Mouse (Mus musculus) layer of hippocampus, postnatal 10 days (tissue): Measurements from ENCODE around the gene Ap1m1. TPM values are rescaled to one million over a fixed set of nuclear protein-coding genes. Genes with fewer than 3 reads are reported as not detected.

Experiments
- DNase-seq, 2 experiments: peaks; one replicate each; pipeline ENCODE4 v3.0.0; 2021; ENCODE audit warnings: low spot score in 2 of 2
- total RNA-seq, 2 experiments: library from RNA; stranded (reverse); gene quantifications; 2 replicates each; pipeline ENCODE4 v1.2.3; 2021

Gene Ap1m1
- total RNA-seq, 2 experiments from 2014 or later = 108 to 109 TPM

DNA sequence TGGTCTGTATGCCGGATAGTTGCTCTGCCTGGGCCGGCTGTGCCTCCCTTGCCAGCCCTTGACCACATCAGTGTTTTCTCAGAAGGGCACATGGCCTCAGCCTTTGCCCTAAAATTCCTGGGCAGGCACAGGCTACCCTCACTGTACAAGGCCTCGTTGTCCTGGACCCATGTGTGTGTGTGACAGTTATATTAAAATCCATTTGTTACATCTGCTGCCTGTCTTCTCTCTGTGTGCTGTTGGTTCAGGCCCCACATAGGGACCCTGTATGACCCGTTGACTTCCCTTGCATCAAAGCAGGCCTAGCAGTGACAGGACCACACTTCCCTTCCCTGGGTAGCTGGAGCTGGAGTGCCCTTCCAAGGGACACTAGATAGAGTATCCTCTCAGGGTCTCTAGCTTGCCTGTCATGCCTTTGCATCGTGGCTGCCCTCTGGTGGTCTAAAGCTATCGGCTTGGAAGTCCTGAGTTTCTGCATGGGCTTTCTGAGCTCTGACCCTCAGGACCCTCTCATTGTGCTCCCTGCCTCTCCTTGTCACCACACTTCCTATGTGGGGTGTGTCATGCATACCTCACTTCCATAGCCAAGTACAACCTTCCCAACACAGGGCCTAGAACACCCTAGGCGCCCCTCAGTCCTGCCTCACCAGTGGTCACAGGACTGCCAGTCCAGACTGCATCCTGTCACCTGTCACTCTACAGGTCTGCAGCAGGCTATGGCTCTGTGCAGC is 17.5 kb downstream of the Ap1m1 start:
- DNase-seq = peak; percentile 58 to 67

GRCm38 (mm10) chr8:72257902-72258238 is 18.1 kb downstream of the Ap1m1 start:
- no peak for DNase-seq

DNA sequence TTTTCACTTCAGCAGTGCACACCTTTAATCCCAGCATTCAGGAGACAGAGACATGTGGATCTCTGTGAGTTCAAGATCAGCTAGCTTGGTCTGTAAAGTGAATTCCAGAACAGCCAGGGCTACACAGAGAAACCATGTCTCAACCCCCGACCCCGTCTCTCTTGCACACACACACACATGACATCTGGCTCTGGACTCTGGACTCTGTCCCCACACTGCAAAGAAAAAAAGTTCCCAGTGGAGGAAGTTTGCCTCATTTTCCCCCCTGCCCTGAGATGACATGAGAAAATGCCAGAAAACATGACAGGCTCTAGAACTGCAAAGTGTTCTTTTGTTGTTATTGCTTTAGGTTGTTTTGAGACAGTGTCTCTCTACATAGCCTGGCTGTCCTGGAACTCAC is 20.0 kb downstream of the Ap1m1 start:
- no peak for DNase-seq

- DNase-seq = no peak
Measured at GRCm38 (mm10) chr8:72260585-72260984, 20.8 kb downstream of the Ap1m1 start.

GRCm38 (mm10) chr8:72261019-72261418 is 21.2 kb downstream of the Ap1m1 start:
- peak; percentile 38 to 41 for DNase-seq

- no peak for DNase-seq
Measured at GRCm38 (mm10) chr8:72261431-72261830, 21.6 kb downstream of the Ap1m1 start.

GRCm38 (mm10) chr8:72261872-72262271 is 22.1 kb downstream of the Ap1m1 start:
- DNase-seq = no peak

DNA sequence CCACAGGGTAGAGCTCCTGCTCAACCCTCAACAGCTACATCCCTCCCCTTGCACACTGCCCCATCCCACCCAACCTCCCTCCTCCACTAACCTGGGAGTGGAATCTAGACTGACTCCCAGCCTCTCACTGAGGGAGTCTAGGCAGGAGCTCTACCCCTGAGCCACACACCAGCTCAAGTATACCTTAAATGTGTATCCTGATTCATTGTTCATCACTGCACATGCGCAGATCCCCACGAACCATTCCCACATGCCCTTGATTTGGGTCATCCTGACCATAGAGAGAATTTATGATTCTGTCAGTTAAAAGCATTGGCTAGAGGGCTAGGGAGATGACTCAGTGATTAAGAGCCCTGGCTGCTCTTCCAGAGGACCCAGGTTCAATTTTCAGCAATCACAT is 22.9 kb downstream of the Ap1m1 start:
- no peak for DNase-seq

DNA sequence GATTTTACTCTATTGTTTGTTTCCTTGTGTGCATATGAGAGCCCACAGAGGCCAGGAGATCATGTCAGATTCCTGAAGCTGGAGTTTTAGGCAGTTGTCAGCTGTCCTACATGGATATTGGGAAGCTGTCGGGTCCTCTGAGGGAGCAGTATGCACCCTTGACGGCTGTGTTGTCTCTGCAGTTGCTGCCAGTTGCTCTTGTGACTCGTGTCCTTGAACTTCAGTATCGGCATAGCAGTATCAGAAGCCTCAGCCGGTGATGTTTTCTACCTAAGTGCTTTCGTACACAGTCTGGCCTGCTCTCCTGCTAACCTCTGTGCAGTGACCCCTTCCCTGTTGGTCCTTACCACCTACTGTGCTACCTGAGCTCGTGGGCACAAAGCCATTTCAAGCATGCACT is 23.6 kb downstream of the Ap1m1 start:
- DNase-seq = no peak

GRCm38 (mm10) chr8:72265342-72265741 is 25.5 kb downstream of the Ap1m1 start:
- DNase-seq = no peak

DNA sequence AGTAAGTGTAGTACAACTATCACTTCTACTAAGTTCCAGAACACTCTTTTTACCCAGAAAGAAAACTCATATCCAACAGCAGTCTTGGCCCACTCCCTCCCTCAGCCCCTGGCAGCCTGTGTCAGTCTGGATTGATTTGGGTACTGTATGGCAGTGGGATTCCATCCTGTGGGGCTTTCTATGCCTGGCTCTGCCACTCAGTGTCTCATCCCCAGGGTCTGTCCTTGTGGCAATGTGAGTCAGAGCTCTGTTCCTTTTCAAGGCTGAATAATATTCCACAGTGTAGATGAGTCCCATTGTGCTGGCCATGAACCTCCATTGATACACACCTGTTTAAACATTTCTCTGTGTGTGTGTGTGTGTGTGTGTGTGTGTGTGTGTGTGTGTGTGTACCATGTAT is 26.9 kb downstream of the Ap1m1 start:
- DNase-seq = no peak

GRCm38 (mm10) chr8:72267106-72267505 is 27.3 kb downstream of the Ap1m1 start:
- no peak for DNase-seq

DNA sequence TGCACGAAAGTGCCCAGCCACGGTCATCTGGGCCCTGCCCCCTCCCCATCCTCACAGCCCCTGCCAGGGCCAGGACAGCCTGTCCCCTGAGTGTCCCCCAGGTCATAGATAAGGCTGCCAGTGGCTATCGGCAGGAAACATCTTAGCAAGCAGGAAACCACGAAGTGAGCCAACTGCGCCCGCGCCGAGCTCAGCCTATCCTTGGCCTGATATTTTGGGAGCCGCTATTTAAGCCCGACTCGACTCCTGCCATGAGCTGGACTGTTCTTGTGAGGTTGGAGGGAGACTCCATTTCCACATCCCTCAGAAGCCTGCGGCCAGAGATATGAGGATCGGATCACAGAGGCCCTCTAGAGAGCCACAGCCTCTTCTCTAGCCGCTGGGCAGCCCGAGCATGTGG is 28.5 kb downstream of the Ap1m1 start:
- DNase-seq = peak in 1 of 2 experiments; percentile 25

DNA sequence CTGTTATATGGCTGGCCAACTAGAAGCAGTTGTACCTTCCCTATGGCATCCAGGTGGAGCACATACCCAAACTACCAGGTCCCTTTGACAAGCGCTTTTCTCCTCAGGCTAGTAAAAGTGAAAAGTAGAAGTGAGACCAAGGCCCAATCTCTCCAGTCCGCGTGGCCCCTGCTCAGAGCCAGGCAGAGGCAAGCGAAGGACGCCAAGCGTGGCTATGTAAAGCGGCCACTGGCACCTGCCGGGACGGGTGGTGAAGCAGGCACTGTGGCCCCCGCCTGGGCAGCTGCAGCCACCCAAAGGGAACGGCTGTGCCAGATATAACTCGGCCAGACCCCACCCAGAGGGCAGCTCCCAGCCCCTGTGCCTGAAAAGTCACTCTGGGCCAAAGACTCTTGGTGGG is 30.8 kb downstream of the Ap1m1 start:
- DNase-seq = no peak

DNA sequence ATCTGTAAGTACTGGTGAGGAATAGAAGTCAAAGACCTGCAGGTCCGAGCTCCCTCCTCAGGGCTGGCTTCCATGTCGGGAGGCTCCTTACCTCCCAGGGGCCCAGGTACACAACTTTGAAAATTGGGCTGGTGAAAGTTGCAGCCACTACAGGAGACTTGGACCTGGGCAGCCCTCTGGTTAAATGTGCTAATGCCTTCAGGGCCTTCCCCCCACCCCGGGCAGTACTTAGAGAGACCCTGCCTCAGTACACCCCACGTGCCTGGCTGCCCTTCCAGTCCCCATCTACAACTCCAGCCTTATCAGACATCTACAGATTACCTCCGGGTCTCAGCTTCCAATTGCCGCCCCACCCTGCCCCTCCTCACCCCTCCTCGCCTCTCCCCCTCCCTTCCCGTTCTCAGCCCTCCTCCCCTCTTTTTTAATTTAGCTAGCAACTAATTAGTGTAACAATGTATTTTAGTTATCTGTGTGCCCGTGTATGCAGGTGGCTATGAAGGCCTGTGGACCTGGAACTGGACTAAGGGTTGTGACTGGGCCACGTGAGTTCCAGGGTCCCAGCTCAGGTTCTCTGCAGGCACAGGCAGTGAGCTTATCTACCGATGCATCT is 31.3 kb downstream of the Ap1m1 start:
- DNase-seq = no peak

DNA sequence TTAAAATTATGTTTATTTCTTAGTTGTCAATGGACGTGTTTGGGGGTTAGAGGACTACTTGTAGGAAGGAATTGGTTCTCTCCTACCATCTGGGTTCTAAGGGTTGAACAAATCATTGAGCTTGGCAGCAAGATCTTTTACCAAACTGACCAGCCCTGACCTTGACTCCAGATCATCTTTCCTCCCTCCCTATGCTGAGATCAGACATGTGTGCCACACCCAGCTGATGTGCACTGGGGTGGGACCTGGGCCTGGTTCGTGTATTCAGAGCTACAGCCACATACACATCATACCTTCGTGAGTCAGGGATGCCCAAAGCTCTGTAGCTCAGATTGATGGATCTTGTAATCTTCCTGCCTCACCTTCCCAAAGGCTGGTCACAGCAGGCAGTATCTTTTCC is 31.9 kb downstream of the Ap1m1 start:
- no peak for DNase-seq

GRCm38 (mm10) chr8:72272361-72272760 is 32.5 kb downstream of the Ap1m1 start:
- peak; percentile 65 to 75 for DNase-seq

DNA sequence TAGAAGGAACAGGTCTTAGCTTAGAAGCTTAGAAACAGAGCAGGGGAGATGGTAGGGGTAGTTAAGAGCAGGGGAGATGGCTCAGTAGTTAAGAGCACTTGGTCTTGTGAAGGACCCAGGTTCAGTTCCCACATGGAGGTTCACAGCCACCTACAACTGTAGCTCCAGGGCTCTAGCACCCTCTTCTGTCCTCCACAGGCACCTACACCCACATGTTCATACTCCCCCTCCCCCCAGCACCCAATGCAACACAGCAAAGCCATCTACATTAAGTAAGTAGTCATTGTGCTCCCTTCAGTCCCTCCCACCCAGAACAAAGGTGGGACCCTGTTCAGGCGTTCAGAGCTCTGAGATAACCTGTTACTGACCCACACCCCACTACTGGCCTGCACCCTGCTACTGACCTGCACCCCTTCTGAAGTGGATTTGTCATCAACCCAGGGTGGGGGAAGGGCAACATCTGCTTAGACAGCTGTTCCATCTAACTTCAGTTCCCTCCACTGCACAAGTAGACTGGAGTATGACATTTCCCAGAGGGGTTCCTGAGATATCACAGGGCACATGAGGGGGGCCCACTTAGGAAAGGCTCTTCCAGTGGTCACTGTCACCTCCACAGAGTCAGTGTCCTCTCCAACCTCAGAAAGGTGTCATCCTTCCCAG is 33.4 kb downstream of the Ap1m1 start:
- no peak for DNase-seq

DNA sequence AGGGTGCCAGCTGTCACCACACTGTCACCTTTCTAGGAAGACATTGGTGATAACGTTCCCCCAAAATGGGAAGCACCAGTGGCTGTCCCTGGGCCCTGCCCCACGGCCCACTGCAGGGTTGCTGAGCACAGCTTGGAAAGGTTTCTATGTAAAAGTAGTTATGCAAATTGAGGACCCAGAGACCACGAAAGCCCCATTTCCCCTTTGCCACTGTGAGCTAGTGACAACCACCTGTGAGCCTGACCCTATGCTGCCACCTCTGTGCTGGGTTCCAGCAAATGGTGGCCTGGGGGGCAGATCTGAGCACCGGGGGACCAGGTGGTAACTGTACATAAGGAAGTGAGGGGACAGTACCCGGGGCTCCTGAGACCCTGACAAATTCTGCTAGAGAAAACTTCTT is 34.0 kb downstream of the Ap1m1 start:
- no peak for DNase-seq

- no peak for DNase-seq
Measured at GRCm38 (mm10) chr8:72277244-72277643, 37.4 kb downstream of the Ap1m1 start.

DNA sequence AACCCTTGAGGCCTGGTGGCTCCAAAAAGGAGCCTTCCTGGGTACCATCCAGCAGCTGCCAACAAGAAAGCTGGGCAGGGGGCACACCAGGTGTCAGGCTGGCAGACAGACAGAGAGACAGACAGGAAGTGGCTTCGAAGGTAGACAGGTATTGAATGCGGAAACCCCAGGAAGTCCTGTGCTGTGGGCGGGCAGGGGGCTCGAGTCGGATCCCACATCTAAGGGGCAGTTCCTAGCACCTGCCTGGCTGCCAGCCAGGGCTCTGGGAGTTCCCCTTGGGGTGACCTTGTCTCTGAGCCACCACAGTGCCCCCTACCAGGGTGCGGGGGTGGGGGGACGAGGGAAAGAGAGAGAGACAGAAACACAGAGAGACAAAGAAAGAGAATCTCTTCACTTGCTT is 39.3 kb downstream of the Ap1m1 start:
- DNase-seq = no peak

- peak in 1 of 2 experiments; percentile 40 for DNase-seq
Measured at GRCm38 (mm10) chr8:72281634-72282033, 41.8 kb downstream of the Ap1m1 start.

- DNase-seq = no peak
Measured at GRCm38 (mm10) chr8:72285285-72285684, 45.5 kb downstream of the Ap1m1 start.
